Mouse (Mus musculus): ENCODE data around the gene Rgl2. TPM values are rescaled to one million over a fixed set of nuclear protein-coding genes. Genes with fewer than 3 reads are reported as not detected.
"Not testable (repeated sequence)": the region's sequence is repeated elsewhere in the genome, so short reads cannot be mapped to it uniquely, and the experiment has no call there.

The Rgl2 gene
- total and polyA plus RNA-seq, 2 experiments from 2014 or later = 38.2 to 83.0 TPM

DNA sequence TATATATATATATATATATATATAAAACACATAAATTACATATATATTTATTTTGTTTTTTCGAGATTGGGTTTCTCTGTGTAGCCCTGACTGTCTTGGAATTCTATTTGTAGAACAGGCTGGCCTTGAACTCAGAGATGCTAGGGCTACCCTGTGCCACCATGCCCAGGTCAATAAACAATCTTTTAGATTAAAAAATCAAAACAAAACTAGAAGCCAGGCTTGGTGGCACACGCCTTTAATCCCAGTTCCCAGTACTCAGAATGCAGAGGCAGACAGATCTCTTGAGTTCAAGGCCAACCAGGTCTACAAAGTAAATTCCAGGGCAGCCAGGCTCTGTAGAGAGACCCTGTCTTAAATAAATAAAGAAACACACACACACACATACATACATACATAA is 38.0 kb upstream of the Rgl2 start:
- Histone ChIP-seq H3K27me3 (ENCODE audit: insufficient read depth, low read length) (no peaks in the 10 kb centered on the region), H3K36me3 (ENCODE audit: insufficient read depth, low read length) (no peaks in the 10 kb centered on the region), H3K9ac (replicated peaks; ENCODE audit: low read length, poor library complexity, severe bottlenecking) (no peak overlapping the region), H3K4me3 (ENCODE audit: low read depth, low read length) (no peak overlapping the region), H3K4me2 (ENCODE audit: low read depth, low read length, poor library complexity, severe bottlenecking) (no peak overlapping the region), H3K4me1 (ENCODE audit: insufficient read depth, low read length) (no peaks in the 10 kb centered on the region), H3K9me3 (ENCODE audit: low read length) (no peaks in the 10 kb centered on the region), H3K27ac (ENCODE audit: low read depth, low read length) (no peak overlapping the region)
- 68% methylated on average over 2 of the region's 2 CpGs for WGBS
- DNase-seq (ENCODE audit: low spot score) (no peak), ATAC-seq (ENCODE audit: low FRiP score) (no peak)
- TF ChIP-seq CTCF (IDR thresholded peaks at IDR 0.05) = no peak

DNA sequence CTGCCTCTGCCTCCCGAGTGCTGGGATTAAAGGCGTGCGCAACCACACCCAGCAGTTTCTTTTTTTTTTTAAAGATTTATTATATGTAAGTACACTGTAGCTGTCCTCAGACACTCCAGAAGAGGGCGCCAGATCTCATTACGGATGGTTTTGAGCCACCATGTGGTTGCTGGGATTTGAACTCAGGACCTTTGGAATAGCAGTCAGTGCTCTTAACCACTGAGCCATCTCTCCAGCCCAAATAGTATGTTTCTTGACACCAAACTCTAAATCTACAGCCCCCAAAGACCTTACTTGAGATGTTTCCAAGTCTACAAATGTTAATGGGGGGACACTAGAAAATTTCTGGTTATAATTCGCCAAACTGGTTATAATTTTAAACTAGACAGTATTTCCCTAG is 37.5 kb upstream of the Rgl2 start:
- not testable (repeated sequence) for H3K36me3 ChIP-seq (ENCODE audit: insufficient read depth, low read length); DNase-seq (ENCODE audit: low spot score); H3K4me3 ChIP-seq (ENCODE audit: low read depth, low read length); H3K27me3 ChIP-seq (ENCODE audit: insufficient read depth, low read length); H3K9ac ChIP-seq (replicated peaks; ENCODE audit: low read length, poor library complexity, severe bottlenecking); H3K27ac ChIP-seq (ENCODE audit: low read depth, low read length); H3K4me1 ChIP-seq (ENCODE audit: insufficient read depth, low read length); ATAC-seq (ENCODE audit: low FRiP score); H3K9me3 ChIP-seq (ENCODE audit: low read length); H3K4me2 ChIP-seq (ENCODE audit: low read depth, low read length, poor library complexity, severe bottlenecking)
- WGBS = 69% methylated on average over 6 of the region's 6 CpGs
- peak; percentile 18; the same call in 1 of the 2 replicates for TF ChIP-seq CTCF (IDR thresholded peaks at IDR 0.05)

DNA sequence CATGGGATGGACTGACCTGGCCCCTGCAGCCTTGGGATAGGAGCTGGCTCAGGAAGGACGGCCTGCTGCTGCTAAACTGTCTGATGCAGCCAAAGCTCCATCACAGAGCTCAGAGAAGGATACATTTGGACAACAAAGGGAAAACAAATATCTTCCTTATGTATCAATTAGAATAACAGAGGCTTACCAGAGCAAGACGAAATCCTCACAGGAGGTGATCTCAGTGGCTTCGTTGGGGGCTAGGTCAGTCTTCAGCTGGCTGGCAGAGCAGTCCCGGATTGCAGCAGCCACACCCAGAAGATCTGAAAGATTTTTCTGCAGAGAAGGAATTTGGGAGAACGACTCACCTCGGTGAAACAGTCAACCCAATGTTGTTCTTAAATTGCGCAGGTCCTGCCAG is 36.9 kb upstream of the Rgl2 start:
- Histone ChIP-seq H3K9me3 (ENCODE audit: low read length) (no peaks in the 10 kb centered on the region), H3K4me1 (ENCODE audit: insufficient read depth, low read length) (no peaks in the 10 kb centered on the region), H3K36me3 (ENCODE audit: insufficient read depth, low read length) (no peaks in the 10 kb centered on the region), H3K4me3 (ENCODE audit: low read depth, low read length) (no peak overlapping the region), H3K27ac (ENCODE audit: low read depth, low read length) (no peak overlapping the region), H3K9ac (replicated peaks; ENCODE audit: low read length, poor library complexity, severe bottlenecking) (no peak overlapping the region), H3K4me2 (ENCODE audit: low read depth, low read length, poor library complexity, severe bottlenecking) (no peak overlapping the region), H3K27me3 (ENCODE audit: insufficient read depth, low read length) (no peaks in the 10 kb centered on the region)
- ATAC-seq (ENCODE audit: low FRiP score) (no peak), DNase-seq (ENCODE audit: low spot score) (no peak)
- WGBS = 17% methylated on average over 7 of the region's 7 CpGs
- no peak for TF ChIP-seq CTCF (IDR thresholded peaks at IDR 0.05)

DNA sequence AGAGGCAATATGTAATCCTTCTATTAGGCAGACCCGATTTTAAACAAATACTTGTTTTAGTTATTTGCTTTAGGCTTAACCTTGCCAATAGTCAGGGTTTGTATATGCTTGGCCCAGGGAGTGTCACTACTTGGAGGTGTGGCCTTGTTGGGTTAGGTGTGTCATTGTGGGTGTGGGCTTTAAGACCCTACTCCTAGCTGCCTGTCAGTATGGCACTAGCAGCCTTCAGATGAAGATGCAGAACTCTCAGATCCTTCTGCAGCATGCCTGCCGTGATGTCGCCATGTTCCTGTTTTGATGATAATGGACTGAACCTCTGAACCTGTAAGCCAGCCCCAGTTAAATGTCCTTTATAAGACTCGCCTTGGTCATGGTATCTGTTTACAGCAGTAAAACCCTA is 36.3 kb upstream of the Rgl2 start:
- H3K9ac ChIP-seq (replicated peaks; ENCODE audit: low read length, poor library complexity, severe bottlenecking); H3K4me3 ChIP-seq (ENCODE audit: low read depth, low read length); H3K27me3 ChIP-seq (ENCODE audit: insufficient read depth, low read length); H3K4me1 ChIP-seq (ENCODE audit: insufficient read depth, low read length); ATAC-seq (ENCODE audit: low FRiP score); H3K9me3 ChIP-seq (ENCODE audit: low read length); H3K27ac ChIP-seq (ENCODE audit: low read depth, low read length); H3K4me2 ChIP-seq (ENCODE audit: low read depth, low read length, poor library complexity, severe bottlenecking); H3K36me3 ChIP-seq (ENCODE audit: insufficient read depth, low read length); DNase-seq (ENCODE audit: low spot score): not testable (repeated sequence)
- 79% methylated on average over 4 of the region's 4 CpGs for WGBS

DNA sequence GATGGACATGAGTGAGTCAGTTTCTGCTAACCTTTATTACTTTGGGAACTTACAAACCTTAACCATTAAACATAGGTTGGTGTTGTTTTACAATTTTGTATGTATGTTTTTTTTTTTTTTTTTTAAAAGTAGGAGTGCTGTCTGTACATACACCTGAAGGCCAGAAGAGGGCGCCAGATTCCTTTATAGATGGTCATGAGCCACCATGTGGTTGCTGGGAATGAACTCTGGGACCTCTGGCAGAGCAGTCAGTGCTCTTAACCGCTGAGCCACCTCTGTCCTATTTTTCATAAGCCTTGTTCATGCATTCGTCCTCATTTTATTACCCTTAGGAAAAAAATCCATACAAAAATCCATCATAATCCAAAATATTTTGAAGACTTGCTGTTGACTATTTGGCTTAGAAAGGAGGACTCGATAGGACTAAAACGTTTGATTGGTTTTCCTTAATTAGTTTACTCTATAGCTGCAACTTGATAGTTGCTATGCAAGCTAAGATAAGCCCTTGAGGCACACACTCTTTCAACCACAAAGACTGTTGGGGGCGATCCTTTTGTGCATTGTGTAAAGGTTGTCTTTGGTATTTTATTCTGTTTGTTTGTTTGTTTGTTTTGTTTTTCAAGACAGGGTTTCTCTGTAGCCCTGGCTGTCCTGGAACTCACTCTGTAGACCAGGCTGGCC is 32.1 kb upstream of the Rgl2 start:
- no peak overlapping the region for H3K27ac ChIP-seq (ENCODE audit: low read depth, low read length)
- no peaks in the 10 kb centered on the region for H3K36me3 ChIP-seq (ENCODE audit: insufficient read depth, low read length)
- no peaks in the 10 kb centered on the region for H3K4me1 ChIP-seq (ENCODE audit: insufficient read depth, low read length)
- H3K9me3 ChIP-seq (ENCODE audit: low read length) = no peaks in the 10 kb centered on the region
- H3K9ac ChIP-seq (replicated peaks; ENCODE audit: low read length, poor library complexity, severe bottlenecking) = no peak overlapping the region
- H3K27me3 ChIP-seq (ENCODE audit: insufficient read depth, low read length) = no peaks in the 10 kb centered on the region
- no peak for ATAC-seq (ENCODE audit: low FRiP score)
- peak; percentile 67 for DNase-seq (ENCODE audit: low spot score)
- peak; percentile 69 for TF ChIP-seq CTCF (IDR thresholded peaks at IDR 0.05)
- no peak overlapping the region for H3K4me3 ChIP-seq (ENCODE audit: low read depth, low read length)
- H3K4me2 ChIP-seq (ENCODE audit: low read depth, low read length, poor library complexity, severe bottlenecking) = no peak overlapping the region
- 46% methylated on average over 6 of the region's 6 CpGs for WGBS

DNA sequence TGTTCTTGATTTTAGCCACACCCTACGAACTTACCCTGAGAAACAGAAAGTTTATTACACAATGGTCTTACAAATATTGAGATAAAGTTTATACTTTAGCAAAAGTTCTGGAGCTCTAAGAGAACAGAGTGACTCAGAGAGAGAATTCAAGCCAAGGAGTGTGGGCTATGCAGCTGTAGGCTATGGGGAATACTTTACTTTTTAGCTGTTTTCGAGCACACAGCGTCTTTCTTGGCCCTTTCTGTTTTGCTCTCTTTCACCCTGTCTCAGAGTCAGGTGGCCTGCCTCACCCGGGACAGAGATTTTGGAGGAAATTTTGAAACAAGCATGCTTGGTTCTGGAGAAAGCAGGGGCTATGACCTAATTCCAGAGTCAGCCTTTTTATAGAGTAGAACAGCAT is 31.1 kb upstream of the Rgl2 start:
- WGBS = 85% methylated on average over 4 of the region's 4 CpGs
- H3K9ac ChIP-seq (replicated peaks; ENCODE audit: low read length, poor library complexity, severe bottlenecking); H3K4me1 ChIP-seq (ENCODE audit: insufficient read depth, low read length); H3K27me3 ChIP-seq (ENCODE audit: insufficient read depth, low read length); H3K4me3 ChIP-seq (ENCODE audit: low read depth, low read length); ATAC-seq (ENCODE audit: low FRiP score); H3K4me2 ChIP-seq (ENCODE audit: low read depth, low read length, poor library complexity, severe bottlenecking); H3K27ac ChIP-seq (ENCODE audit: low read depth, low read length); DNase-seq (ENCODE audit: low spot score); H3K36me3 ChIP-seq (ENCODE audit: insufficient read depth, low read length); H3K9me3 ChIP-seq (ENCODE audit: low read length): not testable (repeated sequence)

Measured in midbrain, postnatal 0 days (tissue).